Mouse (Mus musculus): ENCODE measurements at regions not wholly inside any gene's neighbourhood (a gene's known extent, or its start where the extent isn't known, plus 50 kb on each side); places are given as distances from the start of the nearest gene placed in this dataset.

DNA sequence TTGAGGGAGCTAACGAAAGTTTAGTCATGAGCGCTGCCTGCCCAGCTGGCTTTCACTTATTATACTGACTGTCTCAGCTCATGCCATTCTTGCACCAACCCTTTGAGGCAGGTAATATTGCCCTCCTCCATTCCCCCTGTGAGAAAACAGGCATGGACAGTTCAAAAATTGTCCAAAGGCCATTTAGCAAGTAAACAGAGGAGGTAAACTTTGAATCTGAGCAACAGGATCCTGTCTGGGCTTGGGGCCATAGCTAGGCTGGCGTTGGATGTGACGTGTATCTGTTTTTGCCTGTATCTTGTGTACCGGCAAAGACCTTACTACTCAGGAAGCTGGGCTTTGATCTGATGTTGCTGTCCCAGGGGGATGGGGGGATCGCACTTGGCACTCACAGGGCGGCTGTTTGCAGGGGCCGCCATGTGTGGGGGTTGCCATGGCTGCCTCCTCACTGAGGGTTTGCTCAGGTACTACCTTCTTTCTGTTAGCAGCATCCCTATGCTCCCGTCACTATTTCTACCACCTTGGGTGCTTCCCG lies 53.1 kb upstream of the Lrrc55 start:
- H3K9me3 ChIP-seq (ENCODE audit: control insufficient read depth, low read length) = no peaks in the 10 kb centered on the region
- no peak overlapping the region for H3K9ac ChIP-seq (replicated peaks; ENCODE audit: low read length)
- 85% methylated on average over 10 of the region's 10 CpGs for WGBS
- no peaks in the 10 kb centered on the region for H3K4me1 ChIP-seq (ENCODE audit: control insufficient read depth, insufficient read depth, low read length)
- no peak overlapping the region for H3K27ac ChIP-seq (replicated peaks; ENCODE audit: low read depth, low read length)
- H3K27me3 ChIP-seq (ENCODE audit: control insufficient read depth, insufficient read depth, low read length) = no peaks in the 10 kb centered on the region
- no peak overlapping the region for H3K4me2 ChIP-seq (ENCODE audit: low read length)
- ATAC-seq (ENCODE audit: low FRiP score, low TSS enrichment) (no peak), DNase-seq (no peak)
- H3K36me3 ChIP-seq (ENCODE audit: control insufficient read depth, insufficient read depth, low read length) = no peaks in the 10 kb centered on the region
- no peak overlapping the region for H3K4me3 ChIP-seq (replicated peaks; ENCODE audit: low read depth, low read length)
